Mouse (Mus musculus): ENCODE results near the gene Tcf25.

DNA sequence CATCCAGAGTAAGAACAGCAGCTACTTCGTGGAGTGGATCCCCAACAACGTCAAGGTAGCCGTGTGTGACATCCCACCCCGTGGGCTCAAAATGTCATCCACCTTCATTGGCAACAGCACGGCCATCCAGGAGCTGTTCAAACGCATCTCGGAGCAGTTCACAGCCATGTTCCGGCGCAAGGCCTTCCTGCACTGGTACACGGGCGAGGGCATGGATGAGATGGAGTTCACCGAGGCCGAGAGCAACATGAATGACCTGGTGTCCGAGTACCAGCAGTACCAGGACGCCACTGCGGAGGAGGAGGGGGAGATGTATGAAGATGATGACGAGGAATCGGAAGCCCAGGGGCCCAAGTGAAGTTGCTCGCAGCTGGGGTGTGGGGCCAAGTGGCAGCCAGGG lies 47.8 kb downstream of the Tcf25 start:
- TF ChIP-seq CTCF (IDR thresholded peaks at IDR 0.05; ENCODE audit: low read depth) (no peak), EP300 (optimal IDR thresholded peaks at IDR 0.05) (no peak)

All from stomach, postnatal 0 days (tissue).